Mouse (Mus musculus): ENCODE measurements around the gene Cbs. TPM values are rescaled to one million over a fixed set of nuclear protein-coding genes. Genes with fewer than 3 reads are reported as not detected.

Cbs gene
- total RNA-seq, 2 experiments from 2014 or later: 0.32 to 1.9 TPM

DNA sequence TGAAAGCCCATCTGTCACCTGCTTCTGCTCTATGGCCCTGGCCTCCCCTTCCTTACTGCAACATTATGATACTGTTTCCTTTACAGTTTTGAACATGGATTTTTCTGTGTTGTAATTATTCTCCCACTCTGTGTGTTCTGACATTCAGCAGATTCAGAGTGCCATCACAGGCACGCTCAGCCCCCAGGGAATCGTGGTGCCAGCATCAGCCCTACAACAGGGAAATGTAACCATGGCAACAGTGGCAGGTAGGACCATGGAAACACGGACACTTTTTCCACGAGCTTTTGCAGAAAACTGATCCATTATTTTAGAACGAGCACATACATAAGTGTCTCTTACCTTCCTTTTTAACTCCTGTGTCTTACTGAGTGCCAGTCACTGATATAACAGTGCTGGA lies 42.0 kb downstream of the Cbs start:
- intact Hi-C loops (cut with DNase I): no loop called here
- DNase-seq: no peak

- no peak for DNase-seq
- intact Hi-C loops (cut with DNase I): no loop called here
These were observed 42.4 kb downstream of the Cbs start for GRCm38 (mm10) chr17:31594590-31594989.

GRCm38 (mm10) chr17:31590846-31591245 lies 46.2 kb downstream of the Cbs start:
- intact Hi-C loops (cut with DNase I): no loop called here
- DNase-seq: no peak

DNA sequence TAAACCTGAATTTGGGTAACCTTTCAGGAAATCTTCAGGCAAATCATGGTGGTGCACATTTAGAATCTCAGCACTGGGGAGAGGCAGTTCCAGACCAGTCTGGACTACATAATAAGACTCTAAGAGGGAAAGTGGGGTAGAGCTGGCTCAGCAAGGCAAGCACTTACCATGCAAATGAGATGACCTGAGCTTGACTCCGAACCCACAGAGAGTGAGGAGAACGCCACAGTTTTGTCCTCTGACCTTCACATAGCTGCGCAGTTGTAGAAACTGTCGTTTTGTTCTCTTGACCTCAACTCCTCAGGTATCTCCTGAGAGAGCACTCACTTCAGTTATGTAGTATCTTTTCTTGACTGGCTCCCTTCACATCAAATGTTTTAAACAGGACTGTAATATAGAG lies 48.3 kb downstream of the Cbs start:
- intact Hi-C loops (cut with DNase I): no loop called here

DNA sequence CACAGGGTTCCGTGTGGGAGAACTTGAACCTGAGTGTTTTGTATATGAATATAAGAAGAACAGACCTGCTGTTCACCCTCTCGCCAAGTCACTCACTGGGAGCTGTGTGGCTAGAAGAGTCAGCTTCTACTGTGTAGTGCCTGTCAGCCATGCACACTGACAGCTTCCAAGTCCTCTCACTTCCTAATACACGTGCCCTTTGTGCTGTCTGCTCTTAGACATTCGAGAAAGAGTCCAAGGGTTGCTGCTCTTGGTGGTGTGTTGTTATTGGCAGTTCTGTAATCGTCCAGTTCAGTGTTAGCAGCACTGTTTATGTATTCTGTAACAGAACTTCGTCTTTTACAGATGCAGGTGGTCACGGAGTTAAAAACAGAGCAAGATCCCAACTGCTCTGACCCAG lies 48.9 kb downstream of the Cbs start:
- DNase-seq: no peak
- intact Hi-C loops (cut with DNase I): no loop called here

More for the DNA sequence above, 48.3 kb downstream of the Cbs start:
- no peak for DNase-seq

DNA sequence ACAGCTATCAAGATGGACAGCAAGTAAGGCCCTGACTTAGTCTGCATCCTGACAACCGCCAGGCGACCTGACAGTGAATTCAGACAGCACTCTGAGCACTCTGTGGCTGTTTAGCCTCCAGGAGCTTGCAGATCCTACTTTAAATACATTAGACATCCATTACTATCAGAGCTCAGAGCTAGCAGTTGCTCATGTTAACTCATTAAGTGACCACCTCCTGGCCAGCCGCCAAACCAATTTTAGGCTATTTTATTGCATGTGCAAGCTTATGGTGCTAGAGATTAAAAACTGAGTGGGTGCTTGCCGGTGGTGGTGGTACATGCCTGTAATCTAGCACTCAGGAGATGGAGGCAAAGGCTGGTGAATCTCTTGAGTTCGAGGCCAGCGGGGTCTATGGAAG lies 53.3 kb downstream of the Cbs start:
- intact Hi-C loops (cut with DNase I): no loop called here
- no peak for DNase-seq

DNA sequence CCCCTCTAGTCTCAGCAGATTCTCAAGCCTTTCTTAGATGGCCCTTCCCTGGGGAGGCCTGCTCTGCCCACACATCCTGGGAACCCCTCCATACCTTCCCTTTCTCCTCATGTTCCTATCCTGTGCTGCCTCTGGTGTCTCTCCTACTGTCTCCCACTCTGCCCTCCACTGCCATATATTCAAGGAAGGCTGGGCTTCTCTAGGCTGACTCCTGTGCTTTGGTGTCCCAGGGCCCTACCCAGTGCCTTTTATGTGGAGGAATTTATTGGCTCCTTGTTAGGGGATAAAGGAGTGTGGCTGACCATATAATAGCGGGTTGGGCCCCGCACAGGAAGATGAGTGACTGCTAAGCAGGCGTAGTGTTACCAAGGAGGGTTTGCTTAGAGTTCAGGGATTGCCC lies 53.9 kb downstream of the Cbs start:
- DNase-seq: no peak

DNA sequence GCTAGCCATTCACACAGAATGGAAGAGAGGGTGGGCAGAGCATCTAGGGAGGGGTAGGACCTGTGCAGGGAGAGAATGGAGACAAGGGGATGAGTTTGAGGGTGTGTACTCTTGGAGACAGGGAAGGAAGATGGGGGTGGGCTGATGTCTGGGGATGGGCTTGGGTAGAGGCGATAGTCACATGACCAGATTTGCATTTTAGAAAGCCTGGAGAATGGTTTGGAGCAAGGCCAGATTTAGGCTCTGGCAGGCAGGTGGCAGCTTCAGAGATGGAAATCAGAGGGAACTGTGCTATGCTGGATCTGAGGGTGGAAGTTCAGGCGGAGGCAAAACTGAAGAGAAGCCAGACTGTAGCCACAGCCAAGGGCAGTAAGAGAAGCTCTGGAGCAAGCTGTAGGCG lies 56.7 kb downstream of the Cbs start:
- DNase-seq: no peak
- intact Hi-C loops (cut with DNase I): no loop called here

More for the DNA sequence above, 53.9 kb downstream of the Cbs start:
- intact Hi-C loops (cut with DNase I): no loop called here

DNA sequence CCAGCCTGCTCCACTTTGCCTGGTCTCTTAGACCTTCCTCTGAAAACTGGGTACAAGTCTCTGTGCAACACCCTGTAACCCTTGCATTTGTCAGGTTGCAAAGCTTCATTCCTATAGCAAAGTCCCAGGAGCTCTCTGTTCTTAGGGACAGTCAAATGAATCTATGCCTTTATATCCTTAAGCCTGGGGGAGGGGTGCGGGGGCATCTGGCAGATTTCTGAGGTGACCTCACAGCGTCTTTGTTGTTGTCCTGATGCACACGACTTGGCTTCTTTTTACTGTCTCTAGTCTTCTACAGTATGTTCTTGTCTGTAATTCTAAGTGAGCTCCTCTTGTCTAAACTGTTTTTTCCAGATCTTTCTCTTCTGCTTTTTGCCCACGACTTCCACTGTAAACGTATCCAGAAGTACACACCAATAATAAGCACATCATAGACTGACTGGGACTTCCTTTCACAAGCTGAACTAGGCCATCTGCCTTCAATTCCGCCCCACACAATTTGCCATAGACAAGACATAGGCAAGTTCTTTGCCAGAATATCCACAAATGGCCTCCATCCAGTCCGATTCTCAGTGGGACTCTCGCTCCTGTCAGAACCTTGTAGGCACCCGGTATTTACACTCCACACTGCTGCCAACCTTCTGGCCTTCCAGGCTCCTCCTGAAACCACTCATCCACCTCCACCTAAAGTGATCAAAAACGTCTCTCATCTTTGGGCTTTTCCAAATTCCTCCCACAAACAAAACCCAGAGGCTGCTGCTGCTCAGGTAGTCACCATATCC lies 60.5 kb downstream of the Cbs start:
- intact Hi-C loops (cut with DNase I): no loop called here
- no peak for DNase-seq

DNA sequence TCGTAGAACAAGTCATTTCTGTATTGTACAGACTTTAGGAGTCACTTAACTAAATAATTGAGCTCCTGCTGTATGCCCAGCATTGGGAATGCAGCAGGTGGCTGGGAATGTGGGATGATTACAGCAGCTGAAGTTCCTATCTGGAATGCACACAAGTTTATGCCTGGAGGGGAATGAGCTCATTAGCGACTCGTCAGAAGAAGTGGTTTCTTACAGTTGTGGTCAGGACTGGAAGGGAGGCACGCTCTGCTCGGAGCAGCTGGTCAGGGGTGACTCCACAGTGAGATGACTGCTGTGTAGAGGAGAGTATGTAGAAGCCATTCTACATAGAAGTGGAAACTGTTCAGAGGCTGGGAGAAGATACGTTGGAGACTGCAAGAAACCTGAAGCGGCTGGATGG lies 62.4 kb downstream of the Cbs start:
- DNase-seq: no peak
- intact Hi-C loops (cut with DNase I): no loop called here

DNA sequence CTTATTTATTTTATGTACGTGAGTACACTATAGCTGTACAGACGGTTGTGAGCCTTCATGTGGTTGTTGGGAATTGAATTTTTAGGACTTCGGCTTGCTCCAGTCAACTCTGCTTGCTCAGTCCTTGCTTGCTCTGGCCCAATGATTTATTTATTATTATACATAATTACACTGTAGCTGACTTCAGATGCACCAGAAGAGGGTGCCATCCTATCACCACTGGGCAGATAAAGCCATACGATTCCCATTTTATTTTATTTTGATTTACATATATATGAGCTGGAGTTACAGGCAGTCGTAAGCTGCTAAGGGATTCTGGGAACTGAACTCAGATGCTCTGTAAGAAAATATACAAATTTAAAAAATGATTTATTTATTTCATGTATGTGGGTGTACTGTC lies 65.3 kb downstream of the Cbs start:
- DNase-seq: no peak
- intact Hi-C loops (cut with DNase I): no loop called here

- intact Hi-C loops (cut with DNase I): no loop called here
- no peak for DNase-seq
These were observed 66.6 kb downstream of the Cbs start for GRCm38 (mm10) chr17:31570321-31570925.

DNA sequence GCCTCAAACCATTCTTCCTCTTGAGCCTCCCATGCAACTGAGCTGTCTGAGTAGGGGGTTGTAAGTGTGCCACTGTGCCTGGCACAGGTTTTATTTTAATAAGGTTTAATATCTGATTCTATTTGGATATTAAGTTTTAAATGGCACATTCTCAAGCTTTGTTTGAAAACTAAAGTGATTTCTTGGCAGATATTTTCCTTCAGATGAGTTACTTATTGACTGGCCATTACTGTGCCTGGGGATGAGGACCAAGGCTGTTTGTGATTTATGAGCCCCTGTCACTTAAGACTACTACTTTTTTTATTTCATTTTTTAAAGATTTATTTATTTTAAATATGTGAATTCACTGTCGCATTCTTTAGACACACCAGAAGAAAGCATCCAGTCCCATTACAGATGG lies 67.3 kb downstream of the Cbs start:
- no peak for DNase-seq
- intact Hi-C loops (cut with DNase I): no loop called here

- intact Hi-C loops (cut with DNase I): loop anchor here (2.0 kb wide), 1 partner anchor 93 kb away; the partner anchor contains the start of gene U2af1
- DNase-seq: no peak
These were observed 70.8 kb downstream of the Cbs start for GRCm38 (mm10) chr17:31566276-31566675.

DNA sequence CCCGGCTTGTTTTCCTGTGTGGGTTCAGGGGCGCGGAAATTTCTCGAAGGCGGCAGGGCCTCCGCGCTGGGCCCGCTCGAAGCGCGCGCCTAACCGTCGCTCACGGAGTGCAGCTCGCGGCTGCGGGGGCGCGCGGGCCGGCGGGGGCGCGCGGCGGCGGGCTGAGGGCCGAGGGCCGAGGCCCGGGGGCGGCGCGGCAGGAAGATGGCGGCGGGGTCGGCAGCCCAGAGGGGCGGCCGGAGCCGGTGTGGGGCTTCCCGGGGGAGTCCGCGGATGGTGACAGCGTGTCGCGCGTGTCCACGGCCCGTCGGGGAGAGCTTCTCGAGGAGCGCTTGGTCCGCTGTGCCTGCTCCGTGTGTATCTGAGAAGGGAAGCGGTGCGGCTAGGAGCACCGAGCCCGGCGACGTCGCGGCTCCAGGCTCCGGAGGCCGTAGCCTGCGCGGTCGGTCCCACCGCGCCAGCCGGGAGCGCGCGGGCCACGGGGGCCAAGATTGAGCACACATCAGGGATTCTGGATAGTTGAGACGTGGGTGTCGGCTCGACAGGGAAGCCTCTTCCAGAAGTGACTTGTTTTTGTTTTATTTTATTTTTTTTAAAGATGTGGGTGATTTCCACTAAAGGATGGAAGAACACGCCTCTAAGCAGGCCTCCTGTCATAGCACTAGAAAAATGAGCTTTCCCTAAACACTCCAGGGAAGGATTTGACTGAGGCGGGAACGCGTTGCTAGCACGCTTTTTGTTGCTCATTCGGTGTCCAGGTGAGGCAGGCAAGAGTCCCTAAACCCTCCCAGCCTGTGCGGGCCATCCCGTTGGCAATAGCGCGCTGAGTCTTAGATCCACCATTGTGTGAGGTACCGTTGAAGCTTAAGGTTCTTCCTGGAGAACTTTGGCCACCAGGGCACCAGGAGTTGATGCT lies 71.6 kb downstream of the Cbs start:
- intact Hi-C loops (cut with DNase I): loop anchor here (2.0 kb wide), 2 partner anchors 45 to 93 kb away; partner anchors contain the start of genes Ndufv3 and U2af1
- DNase-seq: peak; percentile 71 to 82

DNA sequence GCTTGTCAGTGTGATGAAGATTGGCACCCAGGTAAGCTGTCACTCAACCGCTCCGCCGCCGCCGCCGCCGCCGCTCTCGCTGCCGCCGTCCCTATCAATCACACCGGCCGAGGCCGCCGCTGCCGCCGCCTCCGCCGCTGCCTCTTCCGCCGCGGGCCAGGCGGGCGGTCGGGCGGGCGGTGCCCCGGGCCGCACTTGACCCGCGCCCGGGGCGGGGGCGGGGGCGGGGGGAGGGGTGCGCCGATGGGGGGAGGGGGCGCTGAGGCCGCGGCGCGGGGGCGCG lies 72.2 kb downstream of the Cbs start:
- intact Hi-C loops (cut with DNase I): loop anchor here (2.0 kb wide), 1 partner anchor 44 kb away; the partner anchor contains the start of gene Ndufv3
- no peak for DNase-seq

GRCm38 (mm10) chr17:31564015-31564857 lies 72.8 kb downstream of the Cbs start, which contains the start of gene Pknox1:
Gene Pknox1 (plus strand): TSS chr17:31564734.
- intact Hi-C loops (cut with DNase I): loop anchor here (2.0 kb wide), 1 partner anchor 43 kb away; the partner anchor contains the start of gene Ndufv3
- peak; percentile 98 for DNase-seq

- intact Hi-C loops (cut with DNase I): loop anchor here (2.0 kb wide), 1 partner anchor 43 kb away; the partner anchor contains the start of gene Ndufv3
- peak; percentile 33 to 48 for DNase-seq
These were observed 73.4 kb downstream of the Cbs start for GRCm38 (mm10) chr17:31563632-31564014.

GRCm38 (mm10) chr17:31559021-31559789 lies 77.8 kb downstream of the Cbs start:
- no peak for DNase-seq
- intact Hi-C loops (cut with DNase I): no loop called here
